Mouse (Mus musculus) megakaryocyte, embryonic 14.5 days (primary cell): ENCODE results near the gene Ccnd3.

Experiments
- FLI1 ChIP-seq: IDR thresholded peaks from 2 replicates; pipeline ENCODE4 v1.6.1; 2012; ENCODE audit warnings: low read length, inconsistent platforms, mixed read lengths
- GATA1 ChIP-seq: IDR thresholded peaks from 3 replicates; pipeline ENCODE4 v1.6.1; 2012; ENCODE audit warnings: mixed read lengths, low read length, inconsistent platforms, borderline replicate concordance

DNA sequence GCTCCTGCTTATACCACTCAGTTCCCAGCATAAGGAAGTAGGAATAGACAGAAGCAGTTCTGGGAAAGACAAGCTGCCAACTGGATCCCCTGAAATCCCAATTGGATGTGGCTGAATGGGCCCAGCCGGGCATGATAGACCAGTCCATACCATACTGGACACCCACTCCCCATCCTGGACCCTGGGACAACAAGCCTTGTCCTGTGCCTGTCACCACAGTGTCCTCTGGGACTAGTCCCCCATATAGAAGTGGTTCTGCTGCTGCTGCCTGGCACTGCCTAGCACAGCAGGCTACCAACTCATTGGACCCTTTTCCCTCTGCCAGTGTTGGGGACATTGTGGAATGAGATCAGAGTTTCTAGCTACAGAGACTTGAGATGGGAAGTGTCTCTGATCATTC lies 1.2 kb downstream of the Ccnd3 start:
- TF ChIP-seq FLI1 (no peak), GATA1 (no peak)
